Mouse (Mus musculus) cerebellum, adult 2 months (tissue): Measurements from ENCODE around the gene Cldn17. TPM values are rescaled to one million over a fixed set of nuclear protein-coding genes. Genes with fewer than 3 reads are reported as not detected.

Source experiments
- DNase-seq, 2 experiments: peaks; one replicate each; pipeline ENCODE4 v3.0.0; 2021
- H3K27ac ChIP-seq: fragments of 200-500 bp; 2 replicates; pipeline ENCODE4 v1.5.1; 2012; ENCODE audit warnings: low read length, control low read depth, inconsistent platforms; ENCODE audit not compliant: insufficient read depth
- H3K27me3 ChIP-seq: fragments of 200-500 bp; 2 replicates; pipeline ENCODE4 v1.6.1; 2012; ENCODE audit warnings: inconsistent platforms, mild to moderate bottlenecking, low read length, moderate library complexity; ENCODE audit not compliant: control insufficient read depth, insufficient read depth
- H3K4me1 ChIP-seq: fragments of 200-500 bp; 2 replicates; pipeline ENCODE4 v1.6.1; 2011; ENCODE audit warnings: low read length; ENCODE audit not compliant: control insufficient read depth, insufficient read depth
- H3K4me3 ChIP-seq: fragments of 200-500 bp; replicated peaks from 2 replicates; pipeline ENCODE3; 2011; ENCODE audit warnings: mild to moderate bottlenecking, low read depth, low read length, control low read depth; ENCODE audit not compliant: insufficient read depth
- CTCF ChIP-seq: fragments of 200-500 bp; IDR thresholded peaks from 2 replicates; pipeline ENCODE4 v1.5.1; 2011; ENCODE audit warnings: low read depth, mild to moderate bottlenecking, control low read depth, low read length, moderate library complexity, borderline replicate concordance; ENCODE audit not compliant: insufficient read depth
- POLR2A ChIP-seq: fragments of 200-500 bp; IDR thresholded peaks from 2 replicates; pipeline ENCODE4 v1.6.1; 2011; ENCODE audit warnings: low read length, control low read depth, borderline replicate concordance; ENCODE audit not compliant: insufficient read depth
- WGBS: fragments of 180-500 bp; shearing (Covaris S2); methylation state at CpG from one replicate; pipeline ENCODE4 v1.1.7; 2018; 5-methylcytosine and 5-hydroxymethylcytosine counted together
- polyA plus RNA-seq: library from polyadenylated mRNA; depleted of rRNA; stranded (reverse); fragments of >200 nt; gene quantifications from 2 replicates; pipeline ENCODE4 v1.2.3, GENCODE M21; 2012; rRNA removed

The Cldn17 gene
- polyA plus RNA-seq, 1 experiment: 0.08 TPM

DNA sequence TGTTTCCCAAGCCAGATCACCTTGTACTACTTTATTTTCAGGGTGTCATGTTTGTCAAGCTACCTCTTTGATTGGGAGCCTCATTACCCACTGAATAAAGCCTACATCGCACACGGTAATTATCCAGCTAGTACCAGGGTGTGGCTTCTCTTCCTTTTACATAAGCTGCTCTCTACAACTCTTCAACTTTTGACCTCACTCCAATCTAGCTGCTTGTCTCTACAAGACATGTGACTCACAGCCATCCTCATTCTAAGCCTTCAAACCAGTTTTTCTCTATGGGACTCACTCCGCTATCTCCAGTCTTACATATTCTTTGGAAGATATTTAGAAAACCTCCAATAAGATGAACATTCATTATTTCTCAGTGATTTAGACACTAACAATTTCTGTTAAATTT lies 43.5 kb downstream of the Cldn17 start:
- DNase-seq: no peak
- no peak for TF ChIP-seq POLR2A
- TF ChIP-seq CTCF: no peak
- H3K27me3 ChIP-seq: no peaks in the 10 kb centered on the region
- 96% methylated on average over 3 of the region's 3 CpGs for WGBS
- H3K27ac ChIP-seq: no peak overlapping the region
- no peak overlapping the region for H3K4me3 ChIP-seq
- no peaks in the 10 kb centered on the region for H3K4me1 ChIP-seq

Other genes with a start within 250 kb of the Cldn17 start
- 16.8 and 16.9 TPM in 2 replicates for gene Grik1, start 216.7 kb downstream of the Cldn17 start, polyA plus RNA-seq
- not detected in 2 replicates for gene Cldn8, start 56.2 kb upstream of the Cldn17 start, polyA plus RNA-seq
- gene Krtap24-1, start 105.3 kb upstream of the Cldn17 start, polyA plus RNA-seq: not detected in 2 replicates
- gene 2310079G19Rik, start 120.7 kb upstream of the Cldn17 start, polyA plus RNA-seq: not detected in 2 replicates
- not detected in 2 replicates for gene Krtap26-1, start 140.8 kb upstream of the Cldn17 start, polyA plus RNA-seq
- gene Krtap27-1, start 164.7 kb upstream of the Cldn17 start, polyA plus RNA-seq: not detected in 2 replicates
- not detected in 2 replicates for gene 2310061N02Rik, start 201.0 kb upstream of the Cldn17 start, polyA plus RNA-seq
- gene Krtap13-1, start 221.9 kb upstream of the Cldn17 start, polyA plus RNA-seq: not detected in 2 replicates
- not detected in 2 replicates for gene Krtap13, start 244.7 kb upstream of the Cldn17 start, polyA plus RNA-seq